Mouse (Mus musculus) cerebellum, postnatal 25 days (tissue): ENCODE data around the gene Msmp.

Experiments
- DNase-seq, 2 experiments: peaks; one replicate each; pipeline ENCODE4 v3.0.0; 2021; ENCODE audit warnings: mixed read lengths in 2 of 2

Msmp gene

DNA sequence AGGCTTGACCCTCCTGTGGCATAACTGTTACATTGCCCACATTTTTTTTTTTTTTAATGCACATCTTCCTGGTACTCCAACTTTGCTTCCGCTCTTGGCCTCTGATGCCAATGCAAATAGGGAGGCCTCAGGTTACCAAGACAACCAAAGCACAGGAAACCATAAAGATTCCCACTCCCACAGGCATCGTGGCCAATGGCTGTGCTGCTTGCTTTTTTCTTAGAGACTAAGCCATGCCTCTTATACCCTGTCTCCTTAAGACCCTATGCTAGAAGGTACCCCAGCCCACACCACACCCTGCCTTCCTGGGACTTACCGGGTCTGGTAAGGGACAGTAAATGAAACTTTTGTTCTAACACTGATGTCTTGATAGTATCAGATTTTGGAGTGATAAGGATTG lies 9.2 kb upstream of the Msmp start:
- DNase-seq: no peak

- DNase-seq: no peak
Observed at GRCm38 (mm10) chr4:43591961-43592360, 7.7 kb upstream of the Msmp start.

GRCm38 (mm10) chr4:43591543-43591942 lies 7.2 kb upstream of the Msmp start:
- no peak for DNase-seq

DNA sequence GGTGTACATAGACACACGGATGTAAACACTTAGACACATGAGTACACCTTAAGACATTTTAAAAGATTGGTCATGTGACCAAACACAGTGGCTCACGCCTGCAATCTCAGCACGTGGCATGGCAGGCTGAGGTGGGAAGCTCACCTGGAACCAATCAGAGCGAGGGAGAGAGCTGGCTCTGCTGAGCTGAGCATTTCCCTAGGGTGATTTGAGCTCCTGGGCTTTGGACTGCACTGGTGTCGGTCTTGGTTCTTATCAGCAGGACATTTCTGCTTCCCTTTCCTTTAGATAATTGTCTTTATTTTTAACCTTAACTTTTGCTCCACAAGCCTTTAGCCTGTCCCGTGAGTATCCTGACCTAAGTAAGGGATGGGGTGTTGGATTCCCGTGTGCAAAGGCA lies 3.4 kb upstream of the Msmp start:
- DNase-seq: no peak

- DNase-seq: no peak
Observed at GRCm38 (mm10) chr4:43586411-43586810, 2.1 kb upstream of the Msmp start.

GRCm38 (mm10) chr4:43585682-43586081 lies 1.4 kb upstream of the Msmp start:
- no peak for DNase-seq

- no peak for DNase-seq
Observed at GRCm38 (mm10) chr4:43583421-43583820, 873 bp downstream of the Msmp start.

GRCm38 (mm10) chr4:43582241-43582640 lies 2.1 kb downstream of the Msmp start:
- DNase-seq: no peak

DNA sequence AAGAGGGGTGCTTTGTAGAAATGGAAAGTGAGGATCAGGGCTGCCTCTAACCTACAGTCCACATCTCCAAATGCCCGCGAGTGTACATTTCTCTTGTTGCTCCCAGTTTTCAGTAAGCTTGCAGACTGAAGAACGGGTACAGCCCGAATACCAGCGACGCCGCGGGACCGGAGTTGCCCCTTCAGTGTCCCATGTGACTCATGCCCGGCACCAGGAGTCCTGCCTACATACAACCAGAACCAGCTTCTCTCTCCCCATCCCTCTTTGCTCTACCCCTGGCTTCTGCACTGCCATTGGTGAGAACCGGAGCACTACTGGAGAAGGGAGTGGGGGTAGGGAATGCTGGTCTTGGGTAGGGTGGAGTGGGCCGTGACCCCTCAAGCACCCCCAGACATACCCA lies 2.9 kb downstream of the Msmp start:
- no peak for DNase-seq

DNA sequence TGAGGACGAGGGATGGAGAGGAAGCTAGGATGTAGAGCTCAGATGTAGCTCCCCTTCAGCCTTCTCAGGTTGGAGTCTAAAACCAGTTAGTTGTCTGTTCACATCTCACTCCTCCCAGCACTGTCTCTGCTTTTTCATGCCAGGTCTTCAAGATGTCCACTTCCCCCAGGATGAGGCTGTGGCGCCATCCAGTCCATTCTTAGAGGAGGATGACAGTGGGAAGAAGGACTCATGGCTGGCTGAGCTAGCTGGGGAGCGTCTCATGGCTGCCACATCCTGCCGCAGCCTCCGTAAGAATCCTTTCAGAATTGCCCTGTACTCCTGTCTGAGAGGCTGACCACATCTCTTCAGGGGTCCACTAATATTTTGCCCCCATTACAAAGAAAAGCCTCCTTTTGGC lies 3.6 kb downstream of the Msmp start:
- DNase-seq: no peak

DNA sequence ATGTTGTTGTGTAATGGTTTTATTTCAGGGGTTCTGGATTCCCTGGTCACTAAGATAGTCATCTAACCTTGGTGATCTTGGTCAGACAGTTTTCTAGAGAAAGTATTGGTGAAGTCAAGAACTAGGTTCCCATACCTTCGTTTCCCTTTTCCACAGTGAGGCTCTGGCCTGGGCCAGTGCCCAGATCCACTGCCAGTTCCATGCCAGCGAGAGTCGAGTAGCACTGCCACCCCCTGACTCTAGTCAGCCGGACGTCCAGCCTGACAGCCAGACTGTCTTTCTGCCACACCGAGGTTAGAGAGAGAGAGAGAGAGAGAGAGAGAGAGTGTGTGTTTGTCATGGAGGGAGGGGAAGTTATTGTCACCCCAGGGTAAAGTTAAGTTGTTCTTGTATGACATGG lies 4.6 kb downstream of the Msmp start:
- DNase-seq: no peak

DNA sequence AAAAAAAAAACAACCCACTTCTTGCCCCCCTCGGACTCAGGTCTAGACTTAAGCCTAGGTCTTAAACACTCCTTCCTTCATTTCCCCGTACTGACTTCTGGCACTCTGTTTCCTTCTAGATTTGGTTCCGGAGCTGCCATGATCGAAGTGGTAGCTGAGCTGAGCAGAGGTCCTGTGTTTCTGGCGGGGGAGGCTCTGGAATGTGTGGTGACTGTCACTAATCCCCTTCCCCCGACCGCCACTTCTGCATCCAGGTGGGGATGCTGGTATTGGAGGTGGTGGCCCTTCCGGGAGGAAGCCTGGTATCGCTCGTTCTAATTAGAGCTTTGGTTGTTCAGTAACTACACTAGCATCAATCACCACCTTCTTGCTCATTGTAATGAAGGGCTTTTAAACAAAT lies 5.0 kb downstream of the Msmp start:
- no peak for DNase-seq

DNA sequence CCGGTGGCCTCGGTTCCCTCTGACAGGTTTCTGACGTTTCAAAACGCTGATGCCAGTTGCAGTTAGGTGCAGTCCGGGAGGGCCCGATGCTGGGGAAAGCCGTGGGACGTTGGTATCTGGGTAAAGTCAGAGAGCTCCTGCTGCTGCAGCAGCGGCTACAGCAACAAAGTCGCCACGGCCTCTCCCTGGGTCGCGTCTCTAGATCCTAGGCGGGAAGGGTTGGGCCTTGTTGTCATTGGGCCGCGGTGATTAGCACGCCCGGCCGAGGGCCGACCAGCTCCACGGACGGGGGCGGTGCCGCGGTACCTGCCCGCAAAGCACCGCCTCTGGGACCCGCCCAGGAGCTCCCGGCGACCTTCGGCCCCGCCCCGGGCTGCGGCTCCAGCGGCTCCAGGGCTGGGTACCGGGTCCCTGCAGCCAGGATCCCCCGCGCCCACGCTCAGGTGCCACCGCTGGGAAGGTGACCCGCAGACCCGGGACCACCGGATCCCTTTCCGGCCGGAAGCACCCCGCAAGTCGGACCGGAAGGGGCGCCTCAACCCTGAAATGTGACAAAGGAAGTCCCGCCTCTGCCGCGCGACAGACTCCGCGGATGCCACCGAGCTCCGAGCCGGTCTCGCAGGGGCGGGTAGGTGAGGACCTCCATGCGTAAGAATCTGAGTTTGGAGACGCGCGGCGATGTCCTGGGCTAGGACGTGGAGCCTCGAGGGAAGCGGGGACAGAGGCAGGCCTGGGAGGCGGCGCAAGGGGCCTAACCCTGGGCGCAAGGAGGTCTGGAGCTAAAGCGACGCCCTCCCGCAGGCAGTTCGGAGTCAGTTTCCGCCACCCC lies 5.7 kb downstream of the Msmp start, which contains the start of the genes Rgp1 and Gba2:
Gene Rgp1, plus strand, starts transcription at position 340 of the 829 bp plus-strand sequence.
Gene Gba2, minus strand, starts transcription at position 498 of the 829 bp plus-strand sequence.
- peak; percentile 92 to 94 for DNase-seq

DNA sequence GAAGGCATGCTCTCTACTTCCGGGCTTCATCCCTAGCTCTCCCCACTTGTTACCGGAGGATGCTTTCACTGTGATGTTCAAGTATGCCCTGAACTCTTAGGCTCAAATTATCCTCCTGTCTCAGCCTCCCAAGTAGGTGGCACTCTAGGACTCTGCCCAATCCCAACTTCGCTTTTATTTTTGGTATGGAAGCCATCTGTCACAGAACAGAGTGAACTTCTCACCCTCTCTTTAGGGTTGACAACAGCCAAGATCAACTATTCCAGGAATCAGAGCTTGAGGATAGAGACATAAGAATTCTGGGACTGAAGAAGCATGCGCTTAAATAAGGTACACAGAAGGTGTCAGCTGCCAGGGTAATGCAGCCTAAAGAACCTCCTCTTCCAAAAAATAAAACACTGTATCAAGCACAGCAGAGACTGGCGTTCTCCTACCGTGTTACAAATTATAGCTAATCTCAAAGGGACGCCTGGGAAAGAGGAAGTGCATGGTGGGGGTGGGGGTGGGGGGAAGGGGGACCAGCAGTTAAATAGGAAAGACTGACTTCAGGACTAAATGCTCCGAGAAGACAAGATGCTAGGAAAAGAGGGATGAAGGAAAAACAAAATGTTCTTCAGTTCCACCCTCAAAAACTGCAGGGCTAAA lies 6.9 kb downstream of the Msmp start:
- no peak for DNase-seq

GRCm38 (mm10) chr4:43575356-43575755 lies 8.9 kb downstream of the Msmp start:
- DNase-seq: no peak

- DNase-seq: no peak
Observed at GRCm38 (mm10) chr4:43573561-43573960, 10.7 kb downstream of the Msmp start.

DNA sequence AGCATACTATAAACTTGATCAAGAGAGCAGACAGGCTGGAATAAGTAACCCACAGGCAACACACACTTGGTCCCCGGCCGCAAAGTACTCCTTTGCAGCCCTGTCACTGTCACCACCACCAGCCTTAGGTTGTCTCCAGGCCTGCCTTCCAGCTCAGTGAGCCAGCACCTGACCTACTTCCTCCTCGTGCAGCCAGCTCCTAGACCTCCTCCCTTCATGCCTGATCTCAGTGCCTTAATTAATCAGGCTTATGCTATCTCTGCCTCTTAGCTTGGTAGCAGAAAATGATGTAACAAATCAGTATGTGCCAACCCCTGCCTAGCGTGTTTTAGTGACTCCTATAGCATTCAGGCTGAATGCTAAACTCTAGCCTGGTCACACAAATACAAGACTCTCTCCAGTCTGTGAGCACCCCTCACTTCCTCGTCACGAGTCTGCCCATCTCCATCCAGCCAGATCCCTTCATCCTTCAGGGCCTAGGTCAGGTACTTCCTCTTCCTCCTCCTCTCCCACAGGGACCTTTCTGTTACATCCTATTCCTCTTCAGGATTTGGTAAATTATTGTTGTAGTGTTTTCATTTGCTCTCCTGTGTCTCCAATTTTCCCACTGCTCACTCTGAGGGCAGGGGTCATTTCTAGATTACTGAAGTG lies 12.8 kb downstream of the Msmp start:
- no peak for DNase-seq

DNA sequence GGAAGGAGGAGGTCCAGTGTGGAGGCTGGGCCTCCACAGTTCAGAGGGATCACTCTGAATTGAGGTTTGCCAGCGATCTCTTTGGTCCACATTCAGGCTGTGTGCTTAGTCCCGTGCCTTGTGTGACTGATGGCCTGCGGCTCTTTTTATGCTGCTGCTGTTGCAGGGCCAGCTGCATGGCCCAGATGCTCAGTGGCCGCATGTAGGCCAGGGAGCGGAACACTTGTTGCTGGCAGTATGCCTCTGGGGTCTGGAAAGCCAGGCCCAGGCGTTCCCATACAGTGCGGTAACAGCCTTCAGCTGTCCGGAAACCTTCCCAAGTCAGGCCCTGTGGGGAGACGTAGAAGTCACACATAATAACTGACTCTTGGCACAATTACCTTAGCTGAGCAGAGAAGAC lies 17.2 kb downstream of the Msmp start:
- no peak for DNase-seq

GRCm38 (mm10) chr4:43564231-43564630 lies 20.1 kb downstream of the Msmp start:
- no peak for DNase-seq

GRCm38 (mm10) chr4:43563601-43563875 lies 20.8 kb downstream of the Msmp start:
- no peak for DNase-seq

DNA sequence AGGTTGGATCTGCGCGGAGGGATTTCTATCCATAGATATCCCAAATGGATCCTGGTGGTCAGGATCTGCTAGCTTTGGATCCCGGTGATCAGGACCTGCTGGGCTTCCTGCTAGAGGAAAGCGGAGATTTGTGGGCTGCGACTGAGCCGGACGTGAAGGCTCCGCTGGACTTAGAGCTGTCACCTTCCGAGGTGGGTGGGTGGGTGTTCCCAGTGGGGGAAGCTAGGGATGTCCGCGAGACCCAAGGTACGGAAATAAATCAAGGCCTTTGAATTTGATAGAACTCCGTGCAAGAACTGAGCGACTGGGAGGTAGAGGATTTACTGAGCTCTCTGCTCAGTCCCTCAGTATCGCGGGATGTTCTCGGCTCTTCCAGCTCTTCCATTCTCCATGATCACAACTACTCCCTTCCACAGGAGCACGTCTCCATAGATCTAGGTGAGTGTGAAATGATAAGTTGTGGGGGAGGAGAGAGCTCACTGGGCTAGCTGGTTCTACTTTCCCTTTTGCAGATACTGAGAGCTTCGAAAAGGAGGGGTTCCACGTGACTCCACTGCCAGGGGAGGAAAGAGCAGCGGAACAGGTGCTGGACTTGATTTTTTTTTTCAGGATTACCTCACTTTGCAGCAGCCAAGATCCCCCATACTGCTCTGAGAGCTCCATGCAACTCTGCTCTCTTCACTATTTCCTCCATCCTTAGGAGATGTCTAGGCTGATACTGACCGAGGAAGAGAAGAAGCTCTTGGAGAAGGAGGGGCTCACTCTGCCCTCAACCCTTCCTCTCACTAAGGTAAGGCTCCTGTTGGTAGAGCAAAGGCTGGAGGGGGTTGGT lies 21.3 kb downstream of the Msmp start:
- DNase-seq: no peak

- peak; percentile 96 for DNase-seq
Observed at GRCm38 (mm10) chr4:43561997-43562768, 22.1 kb downstream of the Msmp start, which contains the start of the genes Creb3 and Tln1. Gene Creb3 (plus strand): TSS chr4:43562332. Gene Tln1 (minus strand): TSS chr4:43562691.
